Mouse (Mus musculus) embryo, embryonic 10.5 days (tissue): Measurements from ENCODE around the gene Vash1.
A peak's percentile ranks its signal among the peaks of the same experiment; 100 is the strongest.

Experiments used
- DNase-seq: peaks from one replicate; pipeline ENCODE4 v3.0.0-alpha.2; 2015; ENCODE audit warnings: low spot score

Gene Vash1

DNA sequence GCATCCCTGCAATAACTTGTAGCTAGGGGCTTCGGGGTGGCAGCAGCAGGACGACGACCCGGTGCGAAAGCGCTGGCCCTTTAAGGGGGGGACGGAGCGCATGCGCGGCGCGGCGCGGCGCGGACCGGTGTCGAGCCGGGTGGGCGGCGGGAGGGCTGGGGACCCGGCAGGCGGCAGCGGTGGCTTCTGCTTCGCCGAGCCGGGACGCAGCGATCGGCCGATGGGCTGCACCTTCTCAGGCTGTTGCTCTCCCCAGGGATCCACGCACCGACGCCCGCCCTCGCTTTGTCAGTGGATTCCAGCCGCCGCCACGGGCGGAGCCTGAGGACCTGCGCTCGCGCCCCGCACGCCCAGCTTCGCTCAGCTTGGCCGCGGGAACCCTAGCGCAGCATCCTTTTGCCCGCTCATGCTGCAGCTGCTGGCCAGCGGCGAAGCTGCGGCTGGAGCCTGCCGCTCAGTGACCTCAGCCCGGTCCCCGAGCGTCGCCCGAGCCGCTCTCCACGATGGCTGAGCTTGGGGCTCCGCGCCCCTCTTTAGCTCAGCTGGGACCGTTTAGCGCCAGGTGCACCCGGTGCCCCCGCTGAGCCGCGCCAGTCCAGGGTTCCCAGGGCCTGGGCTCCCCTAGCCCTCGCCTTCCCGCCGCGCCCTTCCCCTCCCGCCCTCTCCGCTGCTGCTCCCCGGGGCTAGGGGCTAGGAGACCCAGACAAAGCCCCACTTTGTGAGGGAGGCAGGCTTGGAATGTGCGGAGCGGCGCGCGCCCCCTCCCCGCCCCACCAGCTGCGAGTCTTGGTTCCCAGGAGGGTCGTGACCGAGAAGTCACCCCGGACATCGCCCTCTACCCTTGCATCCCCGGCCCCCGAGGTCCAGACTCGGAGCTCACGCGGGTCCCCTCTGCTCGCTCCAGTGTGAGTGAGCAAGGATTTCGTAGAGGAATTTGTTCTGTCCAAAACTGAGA lies at the start of gene Vash1:
Gene Vash1 (plus strand): TSS at position 110 of the 955 bp plus-strand sequence.
- DNase-seq = peak; percentile 85

DNA sequence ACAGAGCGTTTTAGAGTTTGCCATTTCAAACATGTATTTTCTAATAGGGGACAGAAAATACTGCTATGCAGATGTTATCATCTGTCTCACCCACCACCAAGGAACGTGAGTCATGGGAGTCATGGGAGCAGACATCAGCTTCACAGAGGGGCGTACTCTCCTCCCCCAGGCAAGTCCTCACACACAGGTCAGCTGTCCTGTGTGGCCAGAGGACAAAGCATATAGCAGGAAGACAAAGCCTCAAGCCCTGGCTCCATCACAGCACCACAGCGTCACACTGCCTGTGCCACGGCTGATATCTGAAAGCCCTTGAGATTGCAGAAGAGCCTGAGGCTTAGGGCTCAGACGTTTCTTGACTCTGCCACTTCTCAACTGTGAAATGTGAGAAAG lies 49.7 kb upstream of the Vash1 start:
- DNase-seq = no peak

DNA sequence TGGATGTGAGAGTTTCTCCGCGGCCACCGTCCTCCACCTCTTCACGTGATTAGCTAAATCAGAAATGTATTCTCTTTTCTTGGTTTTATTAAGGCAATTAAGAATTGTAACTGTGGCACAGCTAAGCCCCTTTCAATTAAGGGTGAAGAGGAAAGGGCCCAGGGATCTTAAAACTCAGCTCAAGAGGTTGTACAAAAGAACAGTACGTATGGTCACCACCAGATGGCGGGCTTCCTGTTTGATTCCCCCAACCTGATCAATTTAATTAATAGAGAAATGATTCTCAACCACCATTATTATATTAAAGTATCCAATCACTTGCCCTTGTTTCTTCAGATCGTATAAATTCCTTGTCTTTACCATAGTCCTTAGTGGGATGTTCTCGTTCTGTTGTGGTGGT lies 36.7 kb upstream of the Vash1 start:
- peak; percentile 54 for DNase-seq

DNA sequence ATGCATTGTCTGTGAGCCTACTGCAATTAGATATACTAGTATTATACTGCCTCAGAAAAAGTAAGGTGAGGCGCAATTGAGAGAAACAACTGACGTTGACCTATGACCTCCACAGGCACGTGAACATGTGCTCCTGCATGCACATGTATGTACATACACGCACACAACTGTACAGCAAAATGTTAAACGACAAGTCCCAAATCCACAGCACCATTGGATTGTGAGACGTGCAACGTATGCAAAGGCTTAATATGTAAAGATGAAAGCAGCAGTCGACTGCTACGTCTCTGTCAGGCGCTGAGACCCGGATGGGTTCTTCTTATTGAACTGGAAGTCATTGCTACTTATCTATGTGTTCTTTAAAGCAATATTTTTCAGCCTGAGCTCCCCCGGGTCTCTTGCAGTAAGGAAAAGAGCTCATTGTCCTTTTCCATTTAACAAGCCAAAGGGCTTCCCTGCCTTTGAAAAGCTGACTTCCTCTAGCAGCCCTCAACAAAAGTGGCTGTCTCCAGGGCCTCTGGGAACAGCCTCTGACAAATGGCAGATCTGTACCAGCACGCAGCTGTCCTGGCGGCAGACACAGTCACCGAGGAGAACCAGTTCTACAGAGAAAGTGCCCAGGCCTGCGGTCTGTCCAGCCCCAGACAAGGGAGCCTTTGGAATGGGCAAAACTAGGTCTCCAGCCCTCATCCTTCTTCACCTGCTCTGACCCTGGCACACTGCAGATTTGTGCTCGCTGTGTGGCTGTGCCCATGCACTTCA lies 33.8 kb upstream of the Vash1 start:
- peak; percentile 63 for DNase-seq

DNA sequence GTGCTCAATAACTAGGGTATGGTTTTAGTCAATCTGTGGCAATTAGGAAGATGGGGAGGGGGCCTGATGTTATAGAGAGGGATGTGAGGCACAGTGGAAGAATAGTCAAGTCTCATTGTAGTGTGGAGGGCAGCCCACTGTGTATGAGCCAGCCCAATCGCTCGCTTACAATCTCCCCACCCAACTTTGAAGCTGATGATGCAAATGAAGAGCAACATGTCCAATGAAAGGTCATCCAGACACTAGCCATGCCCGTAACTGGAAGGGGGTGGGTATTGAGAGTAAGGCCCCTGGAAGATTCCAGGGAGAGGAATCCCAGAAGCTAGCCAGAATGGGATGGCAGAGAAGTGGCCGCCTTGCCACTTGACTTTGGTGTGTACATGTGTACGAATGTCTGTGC lies 33.0 kb upstream of the Vash1 start:
- no peak for DNase-seq

DNA sequence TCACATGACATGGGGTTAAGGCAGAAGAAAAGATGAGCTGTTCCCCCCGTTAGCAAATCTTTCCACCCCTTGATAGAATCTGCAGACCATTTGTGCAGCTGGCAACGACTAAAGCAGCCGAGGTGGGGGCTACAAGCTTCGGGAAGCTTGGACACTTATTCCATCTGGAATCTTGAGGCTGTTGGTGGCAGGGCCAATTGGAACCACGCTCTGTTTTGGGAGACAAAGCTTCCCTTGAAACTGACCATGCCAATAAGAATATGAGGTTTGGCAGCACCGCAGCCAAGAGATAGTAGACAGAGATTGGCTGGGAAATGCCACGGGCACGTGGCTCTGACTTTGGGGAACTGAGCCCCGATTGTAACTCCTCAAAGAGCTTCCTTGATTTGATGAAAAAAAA lies 31.7 kb upstream of the Vash1 start:
- DNase-seq = no peak

DNA sequence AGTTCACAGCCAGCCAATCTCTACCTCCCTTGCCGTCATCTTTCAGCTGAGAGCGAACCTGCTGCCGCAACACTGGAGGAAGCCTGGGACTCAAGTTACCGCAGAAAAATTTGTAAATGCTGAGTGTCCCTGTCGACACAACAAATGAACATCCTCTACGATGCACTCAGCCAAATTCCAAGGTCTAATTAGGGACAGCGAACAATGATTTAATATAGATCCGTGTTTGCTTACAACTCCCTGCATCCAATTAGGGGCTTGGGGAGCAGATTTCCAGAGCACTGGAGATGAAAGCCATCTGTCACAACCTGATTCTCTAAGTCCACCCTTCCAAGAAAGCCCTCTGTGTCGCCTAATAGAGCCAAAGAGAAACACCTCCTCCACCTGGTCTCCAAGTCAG lies 31.2 kb upstream of the Vash1 start:
- peak; percentile 48 for DNase-seq

DNA sequence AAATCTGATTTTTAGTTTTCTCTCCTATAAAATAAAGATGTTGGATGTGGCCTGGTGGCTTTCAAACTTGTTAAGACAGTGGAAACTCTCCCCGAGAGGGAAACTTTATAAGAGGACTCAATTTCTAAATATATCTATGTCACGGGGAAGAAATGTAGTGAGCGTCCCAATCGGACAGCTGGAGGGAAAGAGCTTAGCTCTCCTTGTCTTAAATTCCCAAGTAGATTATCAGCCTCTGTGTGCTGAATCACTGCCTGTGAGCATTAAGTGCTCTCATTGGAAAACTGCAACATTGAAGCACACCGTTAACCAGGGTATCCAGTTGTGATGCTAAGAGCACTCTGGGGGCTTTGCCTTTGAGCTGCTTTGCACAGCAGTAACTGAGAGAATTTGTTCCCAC lies 30.8 kb upstream of the Vash1 start:
- DNase-seq = no peak

DNA sequence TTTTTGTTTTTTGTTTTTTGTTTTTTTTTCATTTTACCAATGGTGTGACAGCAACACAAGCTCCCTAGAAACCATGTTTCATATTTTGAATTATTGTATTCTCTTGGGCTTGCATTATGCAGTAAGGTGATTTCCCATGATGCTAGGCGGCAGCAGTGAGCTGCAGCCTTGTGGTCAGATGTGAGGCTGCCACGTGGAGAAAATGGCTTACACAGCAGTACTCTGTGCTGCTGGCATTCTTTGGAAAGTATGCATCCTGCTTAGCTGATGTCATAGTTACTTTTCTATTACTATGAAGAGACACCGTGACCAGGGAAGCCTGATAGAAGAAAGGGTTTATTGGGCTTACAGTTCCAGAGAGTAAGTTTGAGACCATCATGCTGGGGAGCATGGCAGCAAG lies 30.0 kb upstream of the Vash1 start:
- no peak for DNase-seq

DNA sequence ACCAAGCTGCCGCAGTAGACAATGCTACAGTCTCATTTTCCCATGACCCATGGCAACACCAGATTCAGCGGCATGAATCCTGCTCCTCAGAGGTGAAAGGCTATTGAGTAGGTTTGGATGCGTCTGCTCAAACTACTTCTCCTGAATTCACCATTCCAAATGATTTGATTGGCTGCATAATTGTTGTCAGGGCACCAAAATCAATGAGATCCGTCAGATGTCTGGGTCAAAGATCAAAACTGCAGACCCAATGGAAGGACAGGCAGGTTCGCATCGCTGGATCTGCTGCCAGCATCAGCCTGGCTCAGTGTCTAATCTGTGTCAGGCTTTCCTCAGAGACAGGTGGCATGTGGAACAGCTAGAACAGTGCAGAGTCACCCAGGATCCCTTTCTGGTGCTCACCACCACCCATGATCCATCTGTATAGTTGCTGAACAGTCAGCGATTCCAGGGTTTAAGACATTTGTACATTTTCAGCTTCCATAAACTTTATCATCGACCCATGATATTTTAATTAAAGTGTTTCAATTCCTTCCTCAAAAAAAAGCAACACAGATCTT lies 27.1 kb upstream of the Vash1 start:
- no peak for DNase-seq

DNA sequence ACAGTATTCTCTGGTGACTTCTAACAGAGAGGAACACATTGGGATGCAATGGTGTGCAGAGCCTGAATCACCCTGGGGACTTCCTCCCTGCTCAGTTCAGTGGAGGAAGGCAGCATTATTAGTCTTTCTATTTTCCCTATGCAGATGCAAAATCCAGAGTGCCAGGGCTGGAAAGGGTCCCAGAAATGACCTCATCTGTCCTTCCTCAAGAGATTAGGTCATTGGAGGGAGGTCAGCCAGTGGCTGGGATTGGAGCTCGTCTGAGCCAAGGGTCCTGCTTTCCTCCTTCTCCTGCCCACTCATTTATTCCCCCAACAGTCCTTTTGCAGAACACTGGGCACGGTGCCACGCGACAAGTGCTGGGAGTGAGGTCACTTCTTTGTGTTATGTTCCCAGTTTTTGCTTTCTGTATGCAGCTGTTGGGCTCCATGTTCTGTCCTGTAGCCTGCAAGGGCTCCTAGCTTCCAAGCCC lies 25.9 kb upstream of the Vash1 start:
- no peak for DNase-seq

DNA sequence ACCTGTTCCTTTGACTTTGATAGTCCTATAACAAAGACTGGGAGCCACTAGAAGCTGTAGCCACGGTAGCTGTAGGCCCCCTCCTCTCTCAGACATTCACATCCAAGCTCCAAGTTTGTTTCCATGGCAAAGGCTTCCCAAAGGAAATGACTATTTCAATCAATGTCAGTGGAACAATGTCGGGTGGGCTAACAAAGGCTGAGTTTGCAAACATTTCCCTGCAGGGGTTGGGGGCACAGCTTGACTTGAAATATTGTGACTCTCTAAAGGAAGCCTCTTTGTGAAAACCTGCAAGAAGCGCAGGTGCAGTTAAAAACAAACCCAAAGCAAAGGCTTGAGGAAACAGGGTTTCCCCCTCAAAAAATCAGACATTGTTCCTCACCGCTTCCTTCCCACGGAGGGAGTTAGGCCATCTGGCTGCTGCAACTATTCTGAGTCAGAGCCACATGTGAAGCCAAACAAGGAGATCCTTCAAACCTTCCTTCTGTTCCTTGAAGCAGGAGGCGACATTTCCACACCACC lies 19.0 kb upstream of the Vash1 start:
- DNase-seq = peak; percentile 80

DNA sequence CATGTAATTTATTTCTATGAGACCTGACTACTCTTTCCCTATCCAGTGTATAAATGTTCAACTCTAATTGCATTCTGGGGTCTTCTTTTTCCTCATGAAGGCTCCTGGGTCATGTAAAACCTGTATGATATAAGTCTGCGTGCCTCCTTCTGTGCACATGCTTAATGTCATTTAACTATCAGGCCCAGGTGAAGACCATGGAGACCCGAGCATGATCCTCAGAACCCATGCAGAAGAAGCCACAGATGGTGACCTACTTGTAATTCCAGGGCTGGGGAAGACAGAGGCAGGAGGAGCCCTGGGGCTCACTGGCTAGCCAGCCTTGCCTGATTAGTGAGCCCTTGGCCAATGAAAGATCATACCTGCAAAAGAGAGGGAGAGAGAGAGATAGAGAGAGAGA lies 18.0 kb upstream of the Vash1 start:
- no peak for DNase-seq

DNA sequence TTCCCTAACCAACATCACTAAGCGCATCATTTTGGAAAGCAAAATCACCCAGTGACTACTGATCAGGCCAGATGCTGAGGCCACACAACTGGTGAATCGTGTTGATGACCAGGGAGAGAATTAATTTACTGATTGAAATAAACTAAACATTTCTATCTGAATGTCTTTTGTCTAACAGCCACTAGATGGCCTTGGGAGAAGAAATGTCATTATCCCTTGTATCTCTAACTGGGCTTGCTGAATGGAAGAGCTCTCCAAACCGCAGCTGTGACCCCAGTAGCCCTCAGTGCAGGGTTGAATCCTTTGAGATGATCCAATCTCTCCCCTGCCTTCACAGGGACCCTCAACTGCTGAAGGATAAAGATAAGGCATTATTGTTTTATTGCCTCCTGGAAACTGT lies 12.8 kb upstream of the Vash1 start:
- DNase-seq = no peak

DNA sequence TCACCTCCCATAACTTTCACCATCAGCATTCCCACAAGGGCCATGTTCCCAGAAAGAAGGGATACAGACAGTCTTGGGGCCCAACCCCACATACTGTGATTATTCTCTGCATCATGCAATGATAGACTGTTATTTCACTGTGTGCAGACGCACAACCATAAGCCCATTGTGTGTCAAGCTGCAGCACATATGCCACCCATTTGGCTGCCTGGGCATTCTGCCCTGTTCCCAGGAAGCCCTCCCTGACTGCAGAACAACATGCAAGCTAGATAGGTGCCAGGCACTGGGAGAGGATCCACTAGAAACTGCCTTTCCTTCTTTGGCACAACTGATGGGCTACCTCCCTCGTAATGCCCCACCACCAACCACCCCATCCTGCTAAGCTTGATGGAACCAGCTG lies 10.1 kb upstream of the Vash1 start:
- no peak for DNase-seq

DNA sequence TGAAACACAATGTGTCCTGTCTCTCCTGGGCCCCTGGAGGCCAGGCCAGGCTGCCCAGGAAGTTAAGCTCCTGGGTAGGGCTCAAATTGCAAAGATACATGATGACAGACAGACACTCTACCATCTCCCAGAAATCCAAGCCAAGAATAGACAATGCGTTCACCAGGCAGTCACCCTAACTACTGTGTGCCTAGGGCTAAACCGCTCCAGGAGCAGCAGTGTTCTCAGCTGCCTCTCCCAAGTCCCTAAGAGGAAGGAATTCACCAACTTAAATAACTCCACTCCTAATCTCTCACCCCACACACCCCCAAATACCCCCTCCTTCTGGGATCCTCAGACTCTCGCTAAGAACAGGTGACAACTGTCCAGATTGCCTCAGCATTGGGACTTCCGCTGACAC lies 6.4 kb upstream of the Vash1 start:
- DNase-seq = no peak

DNA sequence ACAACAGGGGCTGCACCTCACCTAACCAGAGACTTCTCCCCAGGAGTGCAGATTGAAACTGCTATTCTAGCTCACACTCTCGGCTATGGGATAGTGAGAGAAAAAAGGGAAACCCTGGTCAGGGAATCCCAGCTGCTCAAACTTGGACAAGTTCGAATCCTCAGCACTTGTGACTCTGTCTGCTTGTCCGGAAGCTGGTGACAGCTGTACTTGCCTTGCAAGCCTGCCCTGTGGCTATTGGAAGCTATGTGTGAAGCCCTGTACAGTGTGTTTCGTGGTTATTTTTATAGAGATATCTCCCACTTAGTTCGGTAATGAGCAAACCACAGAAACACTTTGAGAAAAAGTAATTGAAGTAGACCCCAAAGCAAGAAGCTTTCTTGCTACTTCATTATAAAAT lies 6.0 kb upstream of the Vash1 start:
- DNase-seq = no peak

DNA sequence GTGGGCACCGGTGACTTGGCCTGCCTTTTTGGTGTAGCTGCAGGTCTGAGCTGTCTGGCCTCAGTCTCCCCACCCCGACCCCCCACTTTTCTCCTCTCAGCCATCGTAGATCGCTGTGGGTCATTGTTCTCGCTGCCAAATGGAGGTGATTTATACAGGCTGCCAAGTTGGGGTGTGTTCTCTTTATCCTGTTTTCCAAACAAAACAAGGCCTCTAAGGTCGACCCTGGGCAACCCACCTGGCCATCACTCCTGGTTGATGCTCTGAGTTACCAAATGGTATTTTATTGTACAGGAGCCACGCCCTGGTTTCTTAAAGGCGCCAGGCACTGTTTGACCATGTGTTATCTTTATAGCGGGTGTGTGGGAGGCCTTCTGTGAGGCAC lies 1.0 kb downstream of the Vash1 start:
- peak; percentile 52 for DNase-seq

DNA sequence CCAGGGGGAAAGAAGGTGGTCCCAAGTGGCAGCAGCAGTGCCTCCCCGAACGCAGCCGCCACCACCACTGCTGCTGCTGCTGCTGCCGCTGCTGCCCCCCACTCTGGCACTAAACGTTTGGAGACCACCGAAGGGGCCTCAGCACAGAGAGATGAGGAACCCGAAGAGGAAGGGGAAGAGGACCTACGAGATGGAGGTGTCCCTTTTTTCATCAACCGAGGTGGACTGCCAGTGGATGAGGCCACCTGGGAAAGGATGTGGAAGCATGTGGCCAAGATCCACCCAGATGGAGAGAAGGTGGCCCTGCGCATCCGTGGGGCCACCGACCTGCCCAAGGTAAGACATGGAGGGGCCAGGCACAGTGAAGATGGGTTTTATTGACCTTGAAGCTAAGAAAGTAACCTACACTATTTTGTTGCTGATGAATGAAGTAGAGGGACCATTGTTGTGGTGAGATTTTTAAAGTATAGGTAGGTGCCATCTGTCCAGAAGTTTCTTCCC lies 1.5 kb downstream of the Vash1 start:
- peak; percentile 14 for DNase-seq

DNA sequence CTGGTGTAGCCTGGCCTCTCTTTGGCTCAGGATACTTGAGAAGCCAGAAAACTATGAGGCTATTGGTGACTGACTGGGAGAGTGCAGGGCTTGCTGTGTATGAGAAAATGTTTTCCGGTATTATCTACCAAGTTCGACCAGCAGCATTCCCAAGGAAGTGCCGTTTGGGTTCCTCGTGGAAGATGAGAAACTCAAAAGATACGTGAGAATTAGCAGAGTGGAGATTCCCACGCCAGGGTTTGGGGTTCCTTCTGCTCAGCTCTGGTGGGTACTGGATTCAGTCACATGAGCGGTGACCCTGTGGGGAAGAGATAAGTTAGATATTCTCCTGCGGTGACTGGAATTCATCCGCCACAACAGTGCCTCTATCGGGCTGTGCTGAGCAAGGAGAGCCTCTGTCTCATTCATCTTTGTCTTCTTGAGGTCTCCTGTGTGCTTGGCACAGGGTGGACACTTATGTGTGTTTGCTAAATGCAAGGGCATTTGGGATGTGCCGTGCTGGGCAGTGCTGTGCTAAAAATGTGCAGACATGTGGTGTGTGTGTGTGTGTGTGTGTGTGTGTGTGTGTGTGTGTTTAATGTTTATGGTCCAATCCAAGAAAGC lies 2.2 kb downstream of the Vash1 start:
- DNase-seq = peak; percentile 48

DNA sequence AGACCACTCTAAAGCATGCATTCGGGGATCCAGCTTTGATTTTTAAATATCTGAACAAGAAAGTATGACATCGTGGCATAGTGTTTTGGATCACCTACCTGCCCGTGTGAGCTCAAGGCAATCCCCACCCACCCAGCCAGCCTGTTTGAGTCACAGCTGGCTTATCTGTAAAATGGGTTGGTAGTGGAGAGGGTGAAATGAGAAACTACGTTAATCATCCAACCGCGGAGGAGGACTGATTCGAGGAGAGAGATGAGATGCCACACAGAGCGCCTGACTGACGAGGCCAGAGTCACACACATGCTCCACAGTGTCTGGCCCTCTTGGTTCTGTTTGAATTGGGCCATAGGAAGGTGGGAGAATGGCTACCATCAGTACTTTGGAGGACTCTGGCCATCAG lies 3.1 kb downstream of the Vash1 start:
- DNase-seq = no peak

DNA sequence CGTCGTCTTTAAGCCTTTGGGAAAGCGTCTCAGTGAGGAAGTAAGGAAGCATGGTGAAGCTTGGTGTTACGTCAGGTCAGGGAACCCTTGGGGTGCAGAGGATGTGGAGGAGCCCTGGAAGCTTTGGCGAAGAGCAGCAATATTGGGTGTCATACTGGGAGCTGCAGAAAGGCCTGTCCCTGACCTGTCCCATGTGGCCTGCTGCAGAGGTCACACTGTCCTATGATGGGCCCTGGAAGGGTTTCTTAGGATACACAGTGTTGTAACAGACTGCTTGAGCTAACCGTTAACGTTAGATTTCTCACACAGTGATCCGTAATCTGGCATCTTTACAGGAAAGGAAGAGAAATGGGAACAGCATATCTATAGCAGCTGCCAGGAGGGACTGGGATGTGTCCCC lies 3.7 kb downstream of the Vash1 start:
- DNase-seq = no peak
